Mouse (Mus musculus): ENCODE results near the gene Lin7a.
"Not testable (repeated sequence)": the region's sequence is repeated elsewhere in the genome, so short reads cannot be mapped to it uniquely, and the experiment has no call there.

The Lin7a gene

DNA sequence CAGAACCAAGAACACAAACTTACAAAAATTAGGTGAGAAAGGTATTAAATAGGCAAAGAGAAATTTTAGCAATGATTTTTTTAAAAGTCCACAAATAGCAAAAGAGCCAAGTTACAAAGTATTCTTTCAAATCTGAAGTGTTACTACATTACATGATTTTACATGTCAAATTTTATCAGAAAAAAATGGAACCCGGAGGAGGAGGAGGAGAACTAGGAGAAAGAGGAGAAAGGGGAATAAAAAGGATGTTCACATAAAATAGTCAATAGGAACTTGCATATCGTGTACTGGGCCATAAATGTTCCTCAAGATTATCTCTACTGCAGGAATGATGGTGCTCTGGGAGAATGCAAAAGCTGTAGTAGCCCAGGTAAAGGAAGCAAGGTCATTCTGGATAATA is 34.4 kb upstream of the Lin7a start:
- no peak for DNase-seq (ENCODE audit: low read depth, low spot score)

DNA sequence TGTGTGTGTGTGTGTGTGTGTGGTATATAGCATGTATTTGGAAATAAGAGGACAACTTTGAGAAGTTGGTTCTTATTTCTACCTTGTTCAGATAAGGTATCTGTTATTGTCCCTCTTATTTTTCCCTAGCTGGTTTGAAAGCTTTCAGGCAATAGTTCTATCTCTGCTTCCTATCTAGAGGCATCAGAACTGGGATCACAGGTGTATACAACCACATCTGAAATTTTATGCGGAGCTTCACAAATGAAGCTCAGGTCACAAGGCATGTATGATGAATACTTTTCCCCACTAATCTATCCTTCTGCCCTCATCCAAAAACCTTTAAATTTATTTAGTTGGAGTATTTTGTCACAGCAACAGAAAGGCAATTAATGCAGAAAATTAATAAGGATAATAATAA is 33.8 kb upstream of the Lin7a start:
- DNase-seq (ENCODE audit: low read depth, low spot score), result no peak

DNA sequence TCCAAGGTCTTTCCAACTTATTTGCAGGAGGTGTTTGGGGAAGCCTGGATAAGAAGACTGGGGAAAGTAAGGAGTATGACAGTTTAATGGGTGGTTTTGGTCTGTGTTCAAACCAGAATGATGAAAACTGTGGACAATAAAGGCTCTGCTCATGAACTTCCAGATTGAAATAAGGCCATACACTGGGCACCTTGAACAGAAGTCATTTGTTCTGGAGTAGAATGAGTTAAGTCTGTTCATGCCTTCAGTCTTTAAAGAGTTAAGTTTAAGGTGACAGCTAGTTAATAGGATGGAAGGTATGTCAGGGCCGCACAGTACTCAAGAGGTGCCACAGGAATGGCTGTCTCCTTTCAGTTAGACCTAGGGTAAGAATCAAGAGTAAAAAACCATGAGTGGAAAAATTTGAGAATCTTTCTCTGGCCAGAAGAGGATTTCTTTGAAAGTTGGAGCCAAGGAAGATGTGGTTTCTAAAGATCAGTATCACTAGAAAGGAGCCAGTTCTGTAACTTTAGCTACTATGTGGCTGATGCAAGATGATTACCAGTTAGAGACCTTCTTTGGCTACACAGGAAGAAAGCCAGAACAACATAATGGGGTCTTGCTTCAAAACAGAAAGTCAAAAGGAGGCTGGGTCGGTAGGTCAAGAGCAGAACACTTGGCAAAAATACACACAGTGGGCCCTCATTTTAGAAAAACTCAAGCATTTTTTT is 33.2 kb upstream of the Lin7a start:
- no peak for DNase-seq (ENCODE audit: low read depth, low spot score)

DNA sequence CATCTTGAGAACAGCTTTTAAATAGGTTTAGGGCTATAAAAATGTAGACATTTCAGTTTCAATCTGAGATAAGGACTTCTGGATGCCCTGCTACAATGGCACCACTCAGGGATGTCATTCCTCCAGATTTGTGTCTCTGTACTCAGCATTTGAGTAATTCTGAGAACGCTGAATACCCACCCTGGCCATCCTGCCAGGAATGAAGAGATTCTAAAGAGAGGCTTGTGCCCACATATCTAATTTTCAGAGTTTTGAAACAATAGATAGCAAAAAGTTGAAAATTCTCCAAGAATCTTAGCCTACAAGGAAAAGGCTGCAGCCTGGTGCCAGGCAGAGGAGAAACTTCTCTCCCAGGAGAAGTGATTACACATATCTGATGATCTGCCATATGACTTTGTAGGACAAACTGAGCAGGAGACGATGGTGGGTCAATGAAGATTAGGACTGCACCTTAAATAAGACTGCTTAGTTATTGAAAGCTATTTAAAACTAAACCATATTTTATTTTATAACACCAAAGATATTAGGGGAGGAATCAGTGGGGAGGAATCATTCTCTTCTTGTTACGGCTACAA is 32.5 kb upstream of the Lin7a start:
- no peak for DNase-seq (ENCODE audit: low read depth, low spot score)

DNA sequence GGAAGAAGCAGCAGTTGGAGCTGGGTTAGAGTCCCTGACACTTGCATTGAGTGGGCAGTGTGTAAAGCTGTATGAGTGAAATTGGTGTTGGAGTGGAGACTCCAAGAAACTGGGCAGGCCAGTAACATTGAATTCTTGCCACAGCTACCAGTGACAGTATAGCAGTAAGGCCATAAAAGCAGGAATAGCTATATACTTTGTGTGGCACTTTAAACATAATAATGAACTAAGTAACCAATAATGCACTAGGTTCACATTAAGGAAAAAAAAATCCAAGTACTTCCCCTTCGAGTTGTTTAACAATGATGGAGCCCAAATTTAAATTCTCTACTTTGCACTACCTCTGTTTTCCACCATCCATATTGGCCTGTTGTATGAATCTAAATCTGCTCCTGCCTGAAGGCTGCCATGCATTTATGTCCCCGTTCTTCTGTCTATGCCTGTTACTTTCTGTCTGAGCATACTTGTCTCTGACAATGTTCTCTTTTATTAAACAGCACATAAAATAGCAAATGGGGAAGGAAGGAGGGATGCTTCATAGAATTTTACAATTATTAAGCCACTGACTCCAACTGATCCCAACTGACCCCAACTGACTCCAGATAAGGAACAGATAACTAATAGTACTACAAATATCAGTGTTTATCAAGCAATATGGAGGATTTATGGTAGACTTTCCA is 31.7 kb upstream of the Lin7a start:
- DNase-seq (ENCODE audit: low read depth, low spot score), result no peak

DNA sequence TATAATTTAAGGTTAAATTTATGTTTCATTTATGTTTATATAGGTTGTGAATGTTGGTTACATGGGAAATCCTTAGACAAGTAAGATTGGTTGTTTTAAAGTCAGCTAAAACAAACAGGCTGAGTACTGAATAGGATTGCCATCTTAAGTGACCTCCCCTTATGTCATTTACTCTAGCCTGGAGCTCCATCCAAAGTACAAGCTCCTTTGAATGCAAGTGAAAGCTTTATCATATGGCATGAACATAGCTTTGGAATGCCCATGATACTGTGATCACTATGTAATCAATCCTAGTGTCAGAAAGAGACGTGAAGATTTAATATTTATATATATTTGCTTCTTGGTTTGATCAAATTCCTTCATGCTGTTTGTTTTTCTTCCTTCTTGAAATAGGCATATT is 31.0 kb upstream of the Lin7a start:
- no peak for DNase-seq (ENCODE audit: low read depth, low spot score)

DNA sequence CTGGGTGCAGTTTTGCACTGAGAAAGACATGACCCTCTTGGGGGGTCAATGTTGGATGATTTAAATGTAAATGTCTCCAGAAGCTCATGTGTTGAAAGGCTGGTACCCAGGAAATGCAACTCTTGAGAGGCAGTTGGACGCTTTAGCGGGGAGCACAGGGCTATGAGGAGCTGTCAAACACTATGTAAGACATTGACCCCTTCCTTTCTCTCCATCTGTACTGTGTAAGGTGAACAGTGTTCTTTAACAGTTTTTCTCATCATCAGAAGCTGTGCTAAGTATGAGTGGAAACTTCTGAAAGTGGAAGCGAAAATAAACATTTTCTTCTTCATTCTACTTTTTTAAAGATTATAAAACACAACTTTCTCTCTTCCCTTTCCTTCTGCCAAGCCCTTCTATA is 30.5 kb upstream of the Lin7a start:
- DNase-seq (ENCODE audit: low read depth, low spot score), result no peak

DNA sequence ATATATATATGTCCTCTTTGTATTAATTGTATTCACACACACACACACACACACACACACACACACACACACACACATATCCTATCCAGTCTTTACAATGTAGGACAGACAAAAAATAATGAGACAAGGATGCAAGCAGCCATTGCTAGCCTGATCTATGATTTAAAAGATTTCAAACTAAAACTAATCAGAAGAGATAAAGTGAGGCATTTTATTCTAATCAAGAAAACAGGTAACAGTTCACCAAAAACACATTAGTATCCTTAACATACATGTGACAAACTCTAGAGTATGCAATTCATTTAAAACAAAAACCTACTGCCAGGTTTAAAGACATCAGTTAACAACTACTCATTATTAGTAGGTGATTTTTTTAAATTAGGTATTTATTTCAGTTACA is 30.1 kb upstream of the Lin7a start:
- DNase-seq (ENCODE audit: low read depth, low spot score), result no peak

DNA sequence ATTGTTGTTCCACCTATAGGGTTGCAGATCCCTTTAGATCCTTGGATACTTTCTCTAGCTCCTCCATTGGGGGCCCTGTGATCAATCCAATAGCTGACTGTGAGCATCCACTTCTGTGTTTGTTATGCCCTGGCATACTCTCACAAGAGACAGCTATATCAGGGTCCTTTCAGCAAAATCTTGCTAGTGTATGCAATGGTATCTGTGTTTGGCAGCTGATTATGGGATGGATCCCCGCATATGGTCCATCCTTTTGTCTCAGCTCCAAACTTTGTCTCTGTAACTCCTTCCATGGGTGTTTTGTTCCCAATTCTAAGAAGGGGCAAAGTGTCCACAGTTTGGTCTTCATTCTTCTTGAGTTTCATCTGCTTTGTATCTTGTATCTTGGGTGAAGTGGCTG is 29.5 kb upstream of the Lin7a start:
- not testable (repeated sequence) for DNase-seq (ENCODE audit: low read depth, low spot score)

DNA sequence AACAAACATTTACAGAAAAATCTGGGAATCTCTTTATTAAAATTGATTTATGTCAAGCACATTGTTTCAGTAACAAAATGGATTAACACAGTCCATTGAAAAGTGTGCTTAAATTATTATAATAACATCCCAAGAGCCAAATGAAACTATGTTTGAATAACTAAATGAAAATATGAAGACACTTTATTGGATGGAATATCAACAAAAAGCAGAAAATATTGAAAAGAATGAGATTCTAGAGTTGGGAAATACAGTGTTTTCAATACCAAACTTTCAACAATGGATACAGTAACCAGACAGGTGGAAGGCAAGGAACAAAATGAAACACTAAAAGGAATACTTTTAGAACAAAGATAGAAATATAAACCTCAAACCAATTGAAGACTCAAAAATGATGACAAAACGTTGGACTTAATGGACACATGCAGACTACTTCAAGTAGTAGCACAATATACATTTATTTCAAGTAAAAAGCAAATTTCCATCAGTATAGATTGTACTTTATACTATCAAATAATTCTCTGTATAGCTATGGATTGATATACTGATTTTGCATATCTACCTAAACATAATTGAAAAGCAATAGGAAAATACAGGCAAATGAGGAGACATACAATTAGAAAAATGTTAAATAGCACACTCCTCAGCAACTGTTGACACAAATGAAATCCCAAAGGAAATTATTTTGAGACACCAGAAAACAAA is 28.6 kb upstream of the Lin7a start:
- no peak for DNase-seq (ENCODE audit: low read depth, low spot score)

DNA sequence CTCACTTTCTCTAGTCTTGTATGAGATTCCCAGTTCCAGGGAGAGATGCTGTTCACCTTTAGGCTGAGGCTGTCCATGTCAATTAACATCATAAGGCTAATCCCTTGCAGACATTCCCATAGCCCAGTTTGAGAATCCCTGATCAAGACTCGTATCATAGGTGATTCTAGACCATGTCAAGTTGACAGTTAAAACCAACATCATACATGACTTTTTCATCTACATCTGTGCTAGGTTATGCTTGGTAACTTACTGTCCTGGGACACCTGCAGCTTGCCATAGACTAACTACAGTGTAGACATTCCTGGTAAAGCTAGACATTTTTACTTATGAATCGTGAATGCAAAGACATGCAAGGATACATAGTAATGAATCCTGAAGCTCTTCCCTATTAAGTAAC is 27.3 kb upstream of the Lin7a start:
- DNase-seq (ENCODE audit: low read depth, low spot score), result no peak

DNA sequence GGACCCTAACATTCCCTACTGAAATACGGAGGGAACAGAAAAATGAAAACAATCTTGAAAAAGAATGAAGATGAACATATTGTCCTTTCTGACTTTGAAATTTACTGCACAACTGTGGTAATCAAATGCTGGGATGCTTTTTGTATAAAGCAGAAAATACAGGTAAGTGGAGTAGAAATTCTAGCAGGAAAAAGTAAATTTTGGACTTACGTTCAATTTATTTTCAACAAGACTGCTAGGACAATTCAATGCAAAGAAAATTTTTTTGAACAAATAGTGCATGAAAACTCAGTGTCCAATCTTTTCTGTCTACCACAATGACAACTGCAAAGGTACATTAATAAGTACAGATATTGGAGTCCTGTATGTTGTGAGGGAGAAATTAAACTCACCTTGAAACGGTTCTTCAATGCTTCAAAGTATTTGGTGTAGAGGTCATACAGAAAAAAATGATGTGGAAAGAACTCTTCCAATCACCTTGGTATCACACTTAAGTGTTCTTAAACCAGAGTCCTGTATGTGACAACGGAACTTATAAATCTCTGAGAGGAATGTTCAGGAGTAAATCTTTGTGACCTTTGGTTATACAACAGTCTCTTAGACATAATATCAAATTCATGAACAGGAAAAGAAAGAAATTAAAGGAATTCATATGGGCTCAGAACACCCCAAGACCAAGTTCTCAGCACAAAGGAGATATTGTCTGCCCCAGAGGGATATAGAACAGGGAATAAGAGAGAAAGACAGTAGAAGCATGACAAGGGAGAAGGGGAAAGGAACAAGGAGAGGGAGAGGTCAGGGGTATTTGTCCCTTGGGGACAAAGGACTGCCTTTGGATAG is 26.6 kb upstream of the Lin7a start:
- DNase-seq (ENCODE audit: low read depth, low spot score), result no peak

DNA sequence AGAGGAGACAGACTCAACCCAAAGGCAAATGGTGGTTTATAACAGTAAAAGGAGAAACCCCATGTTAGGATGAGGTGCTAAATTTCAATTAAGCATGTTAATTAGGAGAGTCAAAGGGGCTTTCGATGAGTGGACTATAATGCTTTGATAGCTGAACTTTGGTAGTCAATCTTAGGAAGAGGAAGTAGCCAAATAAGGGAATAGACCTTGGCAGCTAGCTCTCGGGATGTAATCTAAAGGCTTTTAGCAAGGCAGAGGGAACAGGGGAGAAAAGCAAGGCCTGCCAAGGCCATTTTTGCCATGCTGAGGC is 26.0 kb upstream of the Lin7a start:
- DNase-seq (ENCODE audit: low read depth, low spot score), result no peak

DNA sequence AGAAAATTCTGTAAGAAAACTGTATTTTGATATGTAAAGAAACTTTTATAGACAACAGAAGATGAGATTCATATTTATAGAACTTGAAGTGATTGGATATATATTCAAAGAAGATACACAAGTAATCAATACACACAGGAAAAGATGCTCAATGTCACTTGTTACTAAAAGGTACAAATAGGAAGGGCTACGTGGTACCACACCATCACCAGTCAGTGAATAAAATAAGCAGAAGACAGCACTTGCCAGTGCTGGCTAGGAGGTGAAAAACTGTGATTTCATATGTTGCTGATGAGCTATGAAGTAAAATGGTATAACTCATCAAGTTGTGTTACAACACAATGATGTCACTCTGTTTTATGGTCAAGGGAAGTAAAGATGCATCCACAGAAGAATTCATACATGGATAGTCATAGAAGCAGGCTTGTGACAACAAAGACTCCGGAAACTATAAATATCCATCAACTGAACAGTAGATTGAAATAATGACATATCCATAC is 25.5 kb upstream of the Lin7a start:
- no peak for DNase-seq (ENCODE audit: low read depth, low spot score)

DNA sequence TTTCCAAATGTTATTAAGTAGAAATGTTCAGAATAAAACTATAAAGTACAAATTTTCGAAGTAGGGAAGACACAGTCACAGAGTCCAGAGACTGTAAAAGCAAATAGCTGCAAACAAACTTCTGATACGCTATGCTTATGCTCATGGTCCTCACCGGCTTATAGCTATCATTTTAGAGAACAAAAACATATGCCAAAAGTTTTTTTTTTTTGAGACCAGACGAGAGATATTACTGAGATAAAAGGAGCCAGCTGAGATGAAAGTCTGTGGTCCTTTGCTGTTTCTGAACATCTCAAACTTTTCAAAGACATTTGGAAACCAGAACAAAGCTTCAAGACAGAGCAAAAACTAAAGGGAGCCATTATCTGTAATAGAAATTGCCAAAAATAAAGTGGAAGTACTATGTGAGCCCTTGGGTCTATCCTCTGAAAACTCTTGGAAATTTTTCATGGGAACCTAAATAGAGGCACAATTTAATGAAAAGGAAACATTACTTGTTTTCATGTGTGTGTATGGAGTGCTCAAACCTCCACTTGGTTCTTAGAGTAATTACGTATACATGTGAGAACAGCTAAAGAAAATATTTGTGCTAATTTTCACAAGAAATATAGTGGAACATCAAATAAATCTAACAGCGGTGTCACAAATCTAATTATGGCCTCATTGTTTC is 24.4 kb upstream of the Lin7a start:
- DNase-seq (ENCODE audit: low read depth, low spot score), result no peak

DNA sequence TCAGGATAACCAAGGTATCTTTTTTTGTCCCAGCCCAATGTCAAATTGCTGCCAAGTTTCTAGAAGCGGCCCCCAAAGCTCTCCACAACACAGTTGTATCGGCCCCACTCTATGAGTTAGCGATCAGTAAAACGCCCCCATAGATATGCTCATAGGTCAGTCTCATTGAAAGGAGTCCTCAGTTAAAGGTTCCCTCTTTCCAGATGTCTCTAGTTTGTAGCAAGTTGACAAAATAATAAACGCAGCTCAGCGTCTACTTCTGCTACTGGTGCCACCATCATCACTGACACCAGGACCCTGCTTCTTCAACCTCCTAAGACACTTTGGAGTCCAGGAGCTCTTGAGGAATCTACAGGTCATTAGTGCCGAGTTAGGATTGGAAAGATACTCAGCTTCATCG is 23.0 kb upstream of the Lin7a start:
- DNase-seq (ENCODE audit: low read depth, low spot score), result no peak

DNA sequence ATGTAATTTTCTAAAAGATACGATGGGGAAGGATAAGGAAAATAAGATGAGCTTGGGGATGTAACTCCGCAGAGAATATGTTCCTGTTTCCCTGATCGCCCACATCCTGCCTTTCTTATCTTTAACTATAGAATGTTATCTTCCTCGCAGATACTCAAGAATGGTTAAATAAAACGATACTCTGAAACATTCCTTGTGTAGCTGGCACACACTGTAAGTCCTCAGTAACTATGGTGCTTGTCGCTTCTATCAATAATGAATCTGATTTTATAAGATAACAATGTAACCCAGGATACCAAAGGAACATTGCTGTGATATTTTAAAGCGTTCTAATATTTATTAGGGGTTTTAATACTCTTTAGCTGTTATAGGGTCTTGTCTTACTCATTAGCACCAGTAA is 22.4 kb upstream of the Lin7a start:
- no peak for DNase-seq (ENCODE audit: low read depth, low spot score)

DNA sequence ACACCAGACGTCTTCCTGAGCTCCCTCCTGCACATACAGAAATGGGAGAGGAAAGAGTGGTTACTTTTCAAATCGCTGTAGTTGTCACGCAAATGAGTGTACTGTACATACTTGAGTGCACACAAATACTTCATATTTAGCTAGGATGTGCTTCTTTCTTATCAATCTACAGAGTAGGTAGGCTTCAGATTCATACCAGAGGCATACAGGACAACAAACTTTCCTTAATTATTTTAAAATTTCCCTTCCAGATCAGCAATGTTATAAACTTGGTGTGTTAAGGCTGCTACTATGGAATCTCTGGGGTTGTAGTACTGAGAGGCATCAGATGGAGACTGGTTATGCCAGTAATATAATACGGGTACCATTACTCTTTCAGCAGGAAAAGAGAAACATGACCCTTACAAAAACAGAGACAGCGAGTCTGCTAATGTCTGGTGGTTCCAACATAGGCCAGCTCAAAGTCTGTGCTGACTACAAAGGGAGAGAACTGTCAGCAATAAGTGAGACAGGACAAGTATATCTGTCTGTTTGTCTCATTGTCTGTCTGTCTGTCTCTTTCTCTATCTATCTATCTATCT is 21.8 kb upstream of the Lin7a start:
- no peak for DNase-seq (ENCODE audit: low read depth, low spot score)

DNA sequence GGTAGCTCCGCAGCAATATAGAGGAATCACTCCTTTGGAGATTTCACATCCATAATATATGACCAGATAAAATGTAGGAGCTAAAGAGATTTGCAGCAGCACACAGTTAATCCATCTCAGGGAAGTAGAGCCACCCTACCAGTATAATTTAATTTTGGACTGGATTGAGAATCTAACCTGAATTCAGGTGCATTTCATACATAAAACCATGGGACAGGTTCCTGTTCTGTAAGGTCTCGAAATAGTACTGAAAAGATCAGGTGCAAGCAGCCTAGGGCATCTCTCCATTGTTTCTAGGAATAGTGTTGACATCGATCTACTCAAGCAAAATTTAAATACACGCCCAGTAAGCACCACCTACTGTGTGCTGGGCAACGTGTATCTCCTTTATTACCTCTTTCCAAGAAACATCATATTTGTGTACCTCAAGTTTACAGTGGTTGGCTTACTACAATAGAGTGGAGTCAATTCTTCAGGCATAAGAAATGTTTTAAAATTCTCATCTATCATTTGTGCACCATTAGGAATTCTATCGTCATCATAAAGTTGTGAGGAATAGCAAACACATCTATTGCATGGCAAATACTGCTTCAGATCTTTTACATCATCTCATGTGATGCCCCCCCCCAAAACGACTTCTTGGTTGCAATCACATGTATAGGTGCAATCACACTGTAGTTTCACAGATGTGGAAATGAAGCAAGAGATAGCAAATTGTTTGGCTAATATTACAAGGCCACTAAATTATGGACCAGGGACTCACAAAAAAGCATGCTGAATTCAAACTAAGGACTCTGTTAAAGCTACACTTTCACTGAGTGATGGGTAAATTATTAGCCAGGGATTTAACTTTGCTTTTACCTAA is 20.9 kb upstream of the Lin7a start:
- no peak for DNase-seq (ENCODE audit: low read depth, low spot score)

DNA sequence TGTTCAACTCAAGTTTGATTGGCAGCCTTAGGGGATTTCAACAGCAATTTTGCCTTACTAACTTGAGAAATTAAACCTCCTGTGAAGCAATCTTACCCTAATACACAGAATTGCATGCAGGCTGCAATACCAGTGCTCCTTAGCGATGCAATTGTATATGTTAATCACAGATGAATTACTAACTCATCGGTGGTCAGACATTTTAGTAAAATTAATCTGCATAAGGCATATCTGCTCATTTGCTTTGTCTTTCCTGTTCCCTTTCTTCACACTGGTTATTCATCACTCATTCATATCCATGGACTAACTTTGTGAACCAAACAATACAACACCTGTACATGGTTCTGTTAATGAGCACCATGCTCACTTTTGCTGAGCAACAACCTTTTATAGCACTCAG is 20.2 kb upstream of the Lin7a start:
- DNase-seq (ENCODE audit: low read depth, low spot score), result no peak

Measured in R1 (cell line).